Mouse (Mus musculus) C2C12 (cell line): ENCODE measurements at regions not wholly inside any gene's neighbourhood (a gene's known extent, or its start where the extent isn't known, plus 50 kb on each side); places are given as distances from the start of the nearest gene placed in this dataset.

Source experiments
- CTCF ChIP-seq: IDR thresholded peaks from one replicate; pipeline ENCODE4 v1.5.1; 2011; ENCODE audit not compliant: control insufficient read depth, insufficient read depth, insufficient read length
- MAX ChIP-seq: IDR thresholded peaks from one replicate; pipeline ENCODE4 v1.6.1; 2011; ENCODE audit warnings: mild to moderate bottlenecking, control low read depth
- MYOG ChIP-seq: IDR thresholded peaks from one replicate; pipeline ENCODE4 v1.6.1; 2011; ENCODE audit not compliant: control insufficient read depth, insufficient read length; ENCODE audit errors: extremely low read depth
- USF1 ChIP-seq: IDR thresholded peaks from one replicate; pipeline ENCODE4 v1.6.1; 2011; ENCODE audit warnings: low read depth, mild to moderate bottlenecking, control low read depth, moderate library complexity

GRCm38 (mm10) chr13:60057761-60058274, 119.3 kb downstream of the Gas1 start:
- TF ChIP-seq CTCF (no peak), MAX (no peak), MYOG (no peak), USF1 (no peak)
